Mouse (Mus musculus) heart, postnatal 0 days (tissue): ENCODE data around the gene Dnaaf5.

Experiments used
- CTCF ChIP-seq: IDR thresholded peaks from 2 replicates; pipeline ENCODE4 v1.5.1; 2016; ENCODE audit warnings: antibody characterized with exemption, control low read depth, low read depth
- EP300 ChIP-seq: IDR thresholded peaks from 2 replicates; pipeline ENCODE4 v1.6.1; 2016; ENCODE audit warnings: antibody characterized with exemption, low read depth

DNA sequence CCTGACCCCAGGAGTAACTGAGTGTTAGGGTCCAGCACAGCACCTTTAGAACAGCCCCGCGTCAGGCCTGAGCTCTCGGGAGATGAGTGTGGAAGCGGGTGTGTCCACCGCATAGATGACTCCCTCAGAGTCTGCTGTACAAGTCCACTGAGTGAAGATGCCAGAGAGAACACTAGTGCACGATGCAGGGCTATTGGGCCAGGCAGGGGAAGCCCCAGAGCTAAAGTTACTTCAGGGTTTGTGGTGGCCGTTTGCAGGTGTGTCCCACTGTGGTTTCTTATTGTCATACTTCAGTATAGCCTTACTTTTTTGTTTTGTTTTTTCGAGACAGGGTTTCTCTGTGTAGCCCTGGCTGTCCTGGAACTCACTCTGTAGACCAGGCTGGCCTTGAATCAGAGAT is 10.9 kb downstream of the Dnaaf5 start:
- TF ChIP-seq CTCF (no peak), EP300 (no peak)
